Mouse (Mus musculus) MEL-GATA-1-ER (cell line): ENCODE results near the gene Odf2l.

Experiments used
- DNase-seq: peaks from one replicate; pipeline ENCODE4 v3.0.0-alpha.2; 2012; ENCODE audit warnings: low read depth; ENCODE audit errors: extremely low read depth

Gene Odf2l

DNA sequence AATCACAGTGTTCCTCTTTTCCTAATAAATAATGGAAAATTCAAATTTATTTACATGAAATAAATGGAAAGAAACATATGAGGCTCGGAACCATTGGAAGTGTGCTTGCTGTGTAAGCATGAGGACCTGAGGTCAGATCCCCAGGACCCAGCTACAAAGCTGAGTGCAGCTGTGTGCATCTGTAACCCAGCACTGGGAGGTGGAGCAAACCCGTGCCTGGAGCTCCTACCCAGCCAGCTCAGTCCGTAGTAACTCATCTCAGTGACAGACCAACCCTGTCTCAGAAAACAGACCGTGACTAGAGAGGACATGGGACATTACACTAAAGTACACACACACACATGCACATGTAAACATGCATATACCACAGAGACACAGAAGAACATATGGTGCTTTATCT is 21.8 kb downstream of the Odf2l start:
- no peak for DNase-seq

DNA sequence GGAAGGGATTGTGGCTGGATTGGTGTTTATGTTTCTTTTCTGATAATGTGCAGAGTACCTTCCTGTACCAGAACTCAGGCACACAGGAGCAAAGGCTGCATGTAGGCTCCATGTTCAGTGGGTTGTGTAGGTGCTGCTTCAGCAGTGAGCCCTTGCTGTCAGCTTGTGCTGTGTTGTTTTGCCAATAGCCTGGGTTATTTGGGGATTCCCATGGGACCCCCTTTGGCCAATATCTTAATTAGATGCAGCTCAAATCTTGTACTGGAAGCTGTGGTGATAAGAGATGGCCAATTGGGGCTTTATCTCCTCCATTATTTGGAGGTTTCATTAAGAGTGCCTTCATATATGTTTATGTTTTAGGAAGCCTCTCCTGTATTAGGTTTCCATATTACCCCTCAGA is 24.5 kb downstream of the Odf2l start:
- DNase-seq, result no peak

DNA sequence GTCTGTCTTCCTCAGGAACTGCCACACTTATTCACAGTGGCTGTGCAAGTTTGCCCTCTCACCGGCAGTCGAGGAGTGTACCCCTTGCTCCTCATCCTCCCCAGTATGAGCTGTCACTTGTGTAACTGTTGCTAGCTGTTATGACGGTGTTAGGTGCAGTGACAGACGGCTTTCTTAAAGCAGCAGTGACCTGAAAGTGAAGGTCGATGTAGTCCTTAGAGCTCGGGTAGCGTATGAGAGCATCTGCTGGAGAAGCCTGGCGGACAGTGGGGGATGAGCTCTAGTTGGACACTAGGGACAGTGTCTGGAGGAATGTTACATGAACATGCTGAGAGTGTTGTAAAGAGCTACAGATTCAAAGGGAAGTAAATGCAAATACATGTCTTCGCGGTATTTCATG is 25.5 kb downstream of the Odf2l start:
- no peak for DNase-seq

DNA sequence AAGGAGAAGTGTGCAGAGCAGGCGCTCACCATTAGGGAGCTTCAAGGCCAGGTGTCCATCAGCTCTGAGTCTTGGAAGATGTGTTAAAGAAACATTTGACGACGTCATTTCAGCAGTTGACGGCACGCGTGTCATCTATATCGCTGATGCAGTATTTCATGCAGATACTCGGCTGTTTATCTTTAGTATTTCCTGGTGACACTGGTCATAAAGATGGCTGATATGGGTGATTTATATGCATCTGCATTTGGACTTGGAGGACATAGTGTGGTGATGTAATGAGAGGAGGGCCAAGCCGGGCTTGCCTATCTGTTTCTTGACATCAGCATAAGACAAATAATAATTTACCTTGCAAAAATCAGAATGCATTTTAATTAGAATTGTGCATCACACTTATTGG is 28.5 kb downstream of the Odf2l start:
- no peak for DNase-seq

DNA sequence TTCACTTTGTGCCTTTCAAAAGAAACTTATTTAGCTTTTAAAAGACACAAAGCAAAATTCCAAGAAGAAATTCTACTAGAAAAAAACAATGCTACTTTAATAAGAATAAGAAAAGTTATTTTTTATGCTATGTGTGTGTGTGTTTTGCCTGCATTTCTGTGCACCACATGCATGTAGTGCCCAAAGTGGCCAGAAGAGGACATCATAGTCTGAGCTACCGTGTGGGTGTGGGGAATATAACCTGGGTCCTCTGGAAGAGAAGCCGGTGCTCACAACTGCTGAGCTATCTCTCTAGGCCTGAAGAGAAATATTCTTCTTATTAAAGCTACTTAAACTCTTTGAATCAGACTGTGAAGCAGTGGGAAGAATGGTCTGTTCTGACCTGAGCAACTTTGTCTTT is 29.1 kb downstream of the Odf2l start:
- no peak for DNase-seq

DNA sequence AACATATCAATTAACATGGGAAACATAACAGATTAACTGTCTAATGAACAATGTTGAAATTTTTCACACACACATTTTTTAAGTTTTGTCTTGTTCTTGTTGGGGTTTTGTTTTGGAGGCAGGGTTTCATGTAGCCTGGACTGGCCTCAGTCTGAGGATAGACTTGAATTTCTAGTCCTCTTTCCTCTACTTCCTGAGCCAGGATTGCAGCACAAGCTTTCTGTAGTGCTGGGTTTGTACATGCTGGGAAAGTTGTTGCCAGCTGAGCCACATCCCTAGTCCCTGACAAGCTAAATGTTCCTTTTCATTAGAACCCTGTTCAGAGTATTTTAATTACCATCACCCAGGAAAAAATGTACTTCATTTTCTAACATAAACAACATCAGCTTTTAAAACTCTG is 29.6 kb downstream of the Odf2l start:
- DNase-seq, result no peak

DNA sequence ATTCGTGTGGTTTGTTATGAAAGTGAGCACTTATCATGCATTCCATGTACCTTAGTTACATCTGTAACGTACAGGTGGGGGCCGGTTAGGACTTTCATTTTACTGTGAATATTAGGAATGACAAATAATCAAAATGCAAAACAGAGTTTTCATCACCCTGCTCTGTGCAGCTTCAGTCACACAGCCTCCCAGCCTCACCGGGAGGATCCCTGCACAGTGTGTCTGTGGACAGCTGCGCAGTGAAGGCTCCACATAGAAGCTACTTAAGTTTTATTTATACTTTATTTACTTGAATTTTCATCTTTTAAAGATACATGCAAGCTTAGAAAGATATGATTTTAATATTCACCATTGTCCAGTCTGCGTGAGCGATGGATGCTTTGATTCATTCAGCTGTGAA is 32.7 kb downstream of the Odf2l start:
- no peak for DNase-seq

DNA sequence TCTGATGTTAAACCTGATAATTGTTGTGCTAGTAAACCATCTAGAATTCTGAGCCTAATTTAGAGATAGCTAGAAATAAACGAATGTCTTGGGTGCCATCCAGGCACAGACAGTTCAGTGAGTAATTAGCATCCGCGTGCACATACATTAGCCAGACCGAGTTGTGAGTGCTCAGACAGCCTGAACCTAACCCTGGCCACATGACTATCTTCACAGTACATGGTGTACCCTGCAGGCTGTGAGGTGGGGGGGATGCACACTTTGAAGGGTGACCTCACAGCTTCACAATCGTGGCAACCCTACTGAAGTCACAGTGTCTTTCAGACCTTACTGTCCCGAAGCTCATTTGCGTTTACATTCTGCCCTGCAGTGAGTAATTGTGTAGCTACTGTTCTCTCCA is 33.5 kb downstream of the Odf2l start:
- DNase-seq, result no peak

DNA sequence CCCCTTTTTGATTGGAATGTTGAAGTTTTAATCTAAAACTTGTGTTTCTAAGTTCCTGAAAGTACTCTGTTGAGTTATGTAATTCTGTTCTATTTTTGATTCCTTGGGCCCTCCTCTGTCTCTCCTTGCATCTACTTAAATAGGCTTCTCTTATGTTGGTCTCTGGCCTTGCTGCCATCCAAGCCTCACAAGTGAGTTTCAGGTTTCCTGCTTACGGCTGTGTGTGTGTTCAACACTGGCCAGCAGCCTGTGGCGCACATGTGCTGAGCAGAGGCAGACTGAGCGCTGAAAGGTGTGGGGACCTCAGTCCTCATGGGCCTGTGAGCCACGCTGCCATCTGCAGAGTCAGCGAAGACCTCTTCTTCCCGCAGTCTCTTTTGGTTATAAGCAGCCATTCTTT is 38.5 kb downstream of the Odf2l start:
- DNase-seq, result no peak

DNA sequence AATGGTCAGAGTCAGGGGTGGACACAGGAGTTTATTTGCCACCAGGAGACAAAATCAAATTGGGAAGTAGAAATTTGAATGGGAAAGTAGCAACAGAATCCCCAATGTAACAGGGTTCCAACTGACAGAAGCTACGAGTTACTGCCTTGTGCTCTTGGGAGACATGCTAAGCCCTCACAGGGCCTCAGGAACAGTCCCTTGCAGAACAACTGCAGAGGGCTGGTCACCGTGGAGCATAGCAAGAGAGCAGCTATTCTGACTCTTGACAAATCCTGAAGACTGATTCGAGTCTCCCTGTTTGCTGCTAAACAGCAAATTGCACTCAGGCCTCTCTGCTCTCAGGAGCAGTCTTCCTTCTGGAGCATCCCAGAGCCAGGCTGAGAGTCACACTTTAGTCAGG is 40.1 kb downstream of the Odf2l start:
- no peak for DNase-seq

DNA sequence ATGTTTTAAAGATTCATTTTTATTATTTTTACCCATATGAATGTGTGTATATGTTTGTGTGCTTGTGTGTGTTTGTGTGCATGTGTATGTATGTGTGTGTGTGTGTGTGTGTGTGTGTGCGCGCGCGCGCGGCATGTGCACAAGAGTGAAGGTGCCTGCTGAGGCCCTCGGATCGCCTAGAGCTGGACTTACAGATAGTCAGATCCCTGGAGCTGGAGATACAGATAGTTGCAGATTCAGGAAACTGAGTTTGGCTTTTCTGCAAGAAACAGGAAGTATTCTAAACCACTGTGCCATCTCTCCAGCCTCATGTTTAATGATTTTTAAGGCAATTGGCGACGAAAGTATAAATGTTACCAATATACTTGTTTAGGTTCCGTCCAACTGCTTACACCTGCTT is 48.4 kb downstream of the Odf2l start:
- DNase-seq, result peak; percentile 77

DNA sequence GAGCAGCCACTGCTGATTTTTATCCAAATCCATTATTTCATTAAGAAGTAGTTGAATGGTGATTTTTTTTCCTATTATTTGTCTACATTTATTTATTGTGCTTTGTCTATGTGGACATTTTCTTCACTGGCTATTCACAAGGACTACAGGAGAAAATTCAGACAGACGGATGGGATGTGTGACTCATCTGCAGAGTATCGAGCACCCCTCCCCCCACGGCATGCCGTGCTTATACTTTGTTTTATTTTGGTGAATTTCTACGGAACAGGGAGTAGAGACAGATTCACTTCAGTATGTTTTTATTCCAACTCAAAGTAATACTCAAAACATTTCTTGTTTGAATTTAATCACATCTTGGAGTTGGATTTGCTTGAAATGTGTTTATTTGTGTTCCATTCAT is 49.4 kb downstream of the Odf2l start:
- no peak for DNase-seq

DNA sequence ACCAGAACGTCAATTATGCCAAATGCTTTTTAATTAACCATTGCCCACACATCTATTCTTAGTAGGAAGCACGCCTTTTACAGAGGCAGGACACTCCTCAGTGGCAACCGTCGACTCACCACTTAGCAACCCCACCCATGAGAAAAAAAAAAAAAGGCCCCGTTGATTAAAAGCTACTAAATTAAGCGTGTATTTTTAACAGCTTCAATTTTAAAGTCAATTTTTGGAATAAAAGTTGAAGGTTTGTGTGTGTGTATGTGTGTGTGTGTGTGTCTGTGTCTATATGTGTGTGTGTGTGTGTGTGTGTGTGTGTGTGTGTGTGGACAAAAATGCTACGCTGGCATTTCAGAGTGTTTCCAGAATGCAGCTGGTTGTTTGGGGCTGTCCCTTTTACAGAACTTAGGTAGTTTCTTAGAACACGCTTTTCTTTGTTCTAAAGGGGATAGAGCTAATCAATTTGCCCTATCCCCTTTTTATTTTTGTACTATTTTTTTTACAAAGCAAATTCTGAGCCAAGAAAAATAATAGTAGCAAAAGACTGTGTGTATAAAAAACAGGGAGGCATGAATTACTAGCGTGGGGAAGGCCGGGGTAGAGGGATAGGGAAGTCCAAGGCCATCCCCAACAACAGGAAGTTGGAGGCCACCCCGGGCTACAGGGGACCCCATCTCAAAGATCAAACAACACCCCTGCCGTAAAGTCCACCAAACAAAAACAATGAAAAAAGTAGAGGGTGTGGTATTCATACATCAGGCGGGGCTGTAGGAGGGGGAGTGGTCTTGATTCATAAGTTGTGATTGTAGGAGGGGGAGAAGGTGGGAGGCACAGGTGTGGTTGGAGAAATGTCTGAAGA is 50.7 kb downstream of the Odf2l start:
- no peak for DNase-seq

DNA sequence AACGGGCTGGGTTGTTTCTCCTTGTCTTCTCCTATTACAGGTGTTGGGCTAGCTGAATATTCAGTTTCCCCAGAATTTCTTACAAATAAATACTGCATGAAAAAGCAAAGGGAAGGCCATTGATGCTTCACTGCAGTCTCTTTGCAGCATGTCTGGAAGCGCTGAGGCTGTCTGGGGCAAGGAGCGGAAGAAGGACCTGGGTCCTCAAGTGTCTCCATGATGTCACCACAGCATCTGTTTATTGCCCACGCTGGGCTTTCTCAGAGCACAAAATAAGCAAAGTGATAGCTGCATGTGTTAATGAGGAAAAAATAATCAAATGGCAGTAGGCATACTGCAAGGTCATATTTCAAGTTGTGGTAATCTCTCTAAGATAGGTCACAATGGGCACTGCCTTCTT is 51.6 kb downstream of the Odf2l start:
- DNase-seq, result no peak

DNA sequence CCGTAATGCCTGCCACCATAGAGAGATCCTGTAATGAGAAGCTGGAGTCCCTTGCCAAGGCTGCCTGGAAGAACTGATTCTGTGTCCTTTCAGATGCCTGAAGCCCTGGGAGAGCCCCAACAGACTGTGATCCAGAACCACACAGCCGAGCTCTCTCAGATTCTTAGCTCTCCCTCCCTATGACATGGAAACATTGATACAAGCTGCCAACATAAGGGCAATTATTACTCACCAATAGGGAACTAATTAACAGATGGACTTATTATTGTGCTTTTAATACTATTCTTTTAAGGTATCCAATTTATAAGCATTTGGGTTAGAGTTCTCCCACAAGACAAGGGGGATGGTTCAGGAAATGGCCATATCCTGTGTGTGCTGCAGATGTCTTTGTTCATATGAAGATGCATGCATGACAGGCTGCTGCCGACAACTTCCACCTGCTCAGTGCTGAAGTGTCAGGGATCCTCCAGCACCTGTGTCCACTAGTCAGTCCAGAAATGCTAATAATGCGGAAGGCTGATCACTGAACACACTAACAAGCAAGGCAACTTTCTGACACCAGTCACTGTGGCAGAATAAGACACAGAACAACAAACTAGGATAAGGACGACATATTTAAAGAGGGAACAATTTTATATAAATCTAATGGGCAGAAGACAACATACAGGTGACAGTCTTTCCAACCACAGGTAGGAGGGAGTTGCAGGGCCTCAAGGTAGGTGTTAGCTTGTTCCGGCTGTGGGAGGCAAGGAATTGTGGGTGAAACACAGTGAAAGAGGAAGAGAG is 52.4 kb downstream of the Odf2l start:
- no peak for DNase-seq

DNA sequence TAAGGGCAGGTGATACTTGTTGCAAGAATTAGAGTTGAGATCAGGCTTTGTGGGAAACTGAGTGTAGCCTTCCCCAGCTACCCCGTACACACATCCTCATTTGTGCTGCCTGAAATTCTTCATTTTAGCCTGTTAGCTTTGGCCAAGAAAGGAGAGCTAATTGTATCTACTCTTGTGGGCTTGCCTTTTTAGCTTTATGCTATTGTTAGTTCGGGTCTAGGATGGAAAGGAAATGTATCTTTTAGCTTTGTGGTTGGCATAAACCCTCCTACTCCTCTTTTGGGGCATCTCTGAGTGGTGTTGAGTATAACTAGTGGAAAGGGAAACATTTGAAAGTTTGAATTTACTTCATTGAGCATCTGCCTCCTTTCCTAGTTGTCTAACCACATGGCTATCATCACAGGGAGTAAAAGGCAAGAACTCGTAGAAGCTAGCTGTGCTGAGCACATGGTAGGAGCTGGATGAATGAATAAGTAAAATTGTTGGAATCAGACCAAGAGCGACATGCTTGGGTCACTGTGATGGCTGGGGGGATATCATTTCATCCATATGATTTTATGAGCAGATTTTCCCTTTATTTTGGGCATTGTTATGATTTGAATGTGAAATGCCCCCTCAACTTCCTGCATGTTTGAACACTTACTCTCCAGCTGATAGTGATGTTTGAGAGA is 53.1 kb downstream of the Odf2l start:
- DNase-seq, result no peak

DNA sequence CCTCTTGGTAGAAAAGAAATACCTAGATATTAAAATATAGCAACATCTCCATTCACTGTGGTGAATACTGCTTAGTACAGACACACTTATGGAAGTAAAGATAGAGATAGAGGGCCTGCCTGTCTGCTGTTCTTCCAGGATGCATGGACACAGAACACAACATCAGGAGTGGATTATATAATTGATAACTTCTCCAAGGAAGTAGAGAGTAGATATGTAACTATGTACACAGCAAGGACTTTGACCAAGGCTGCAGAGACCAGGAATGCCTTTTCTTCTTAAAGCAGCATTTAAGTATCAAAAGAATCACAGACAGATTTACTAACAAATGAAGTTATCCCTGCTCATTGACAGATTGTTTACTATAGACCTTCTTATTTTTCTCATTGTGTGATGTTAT is 66.3 kb downstream of the Odf2l start:
- no peak for DNase-seq

DNA sequence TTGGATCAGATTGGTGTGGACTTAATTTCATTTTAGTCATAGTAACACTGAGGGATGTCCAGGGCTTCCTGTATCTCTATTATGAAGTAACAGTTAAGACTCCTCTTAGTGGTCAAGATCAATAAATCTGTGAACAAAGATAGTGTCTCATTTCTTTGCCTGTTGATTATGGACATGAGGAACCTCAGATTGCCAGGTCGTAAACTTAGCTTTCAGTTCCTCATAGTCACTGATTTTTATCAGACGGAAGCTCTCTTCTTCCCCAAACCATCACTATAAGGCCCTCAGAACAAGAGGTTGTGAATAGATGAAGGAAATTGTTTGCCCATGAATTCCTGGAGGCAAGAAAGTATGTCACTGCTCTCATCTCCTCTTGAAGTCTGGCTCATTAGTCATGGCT is 73.6 kb downstream of the Odf2l start:
- no peak for DNase-seq

DNA sequence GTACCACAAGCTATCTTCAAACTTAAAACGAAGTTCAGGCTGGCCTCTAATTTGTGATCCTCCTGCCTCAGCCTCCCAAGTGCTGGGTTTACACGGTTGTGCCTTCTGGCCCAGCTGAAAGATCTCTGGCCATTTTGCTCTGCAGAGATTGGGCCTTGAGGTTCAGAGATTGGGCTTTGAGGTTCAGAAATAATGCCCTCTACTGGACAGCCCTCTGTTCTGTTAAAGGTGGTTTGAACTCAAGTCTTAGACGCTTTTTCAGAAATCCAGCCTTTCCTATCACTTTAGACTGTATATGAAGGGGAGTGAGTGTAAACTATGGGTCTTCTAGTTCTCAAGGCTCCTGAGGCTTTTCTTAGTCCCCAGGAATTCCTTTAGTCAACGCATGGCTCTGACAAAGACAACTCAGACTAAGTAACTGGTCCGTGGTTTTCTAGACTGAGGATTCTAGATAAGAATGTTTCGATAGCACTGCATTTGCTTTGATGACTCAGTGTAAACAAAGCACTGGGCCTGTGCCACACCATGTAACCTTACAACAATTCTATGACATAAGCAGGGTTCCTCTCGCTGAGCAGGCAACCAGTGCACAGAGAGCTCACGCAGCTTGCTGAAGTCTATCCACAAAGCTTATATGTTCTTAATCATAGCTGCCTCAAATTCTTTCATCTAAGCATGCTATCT is 77.0 kb downstream of the Odf2l start:
- no peak for DNase-seq

DNA sequence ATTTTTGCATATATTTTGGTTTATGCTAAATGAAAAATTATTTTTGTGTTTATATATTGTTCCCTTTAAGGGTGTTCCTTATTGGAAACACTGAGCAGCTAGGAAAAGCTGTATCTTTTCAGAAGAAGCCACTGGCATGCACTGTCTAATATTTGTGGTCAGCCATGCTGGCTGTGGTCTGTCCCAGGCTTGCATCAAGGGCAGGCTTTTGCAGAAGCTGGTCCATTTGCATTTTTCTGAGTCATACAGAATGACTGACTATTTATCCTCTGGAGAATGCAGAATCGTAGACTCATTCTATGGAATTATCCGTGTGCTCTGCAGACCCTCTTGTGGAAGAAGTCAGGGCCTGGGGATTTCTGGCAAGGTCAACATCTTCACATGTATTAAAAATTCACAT is 79.7 kb downstream of the Odf2l start:
- DNase-seq, result no peak
